Mouse (Mus musculus) cortical plate, adult 2 months (tissue): ENCODE results near the gene Peg12. TPM values are rescaled to one million over a fixed set of nuclear protein-coding genes. Genes with fewer than 3 reads are reported as not detected.

ENCODE experiments used
- H3K27ac ChIP-seq: fragments of 200-500 bp; 2 replicates; pipeline ENCODE4 v1.5.1; 2012; ENCODE audit warnings: low read length, control low read depth, inconsistent platforms; ENCODE audit not compliant: insufficient read depth
- H3K4me1 ChIP-seq: fragments of 200-500 bp; 2 replicates; pipeline ENCODE4 v1.6.1; 2011; ENCODE audit warnings: low read length; ENCODE audit not compliant: control insufficient read depth, insufficient read depth
- H3K4me3 ChIP-seq: fragments of 200-500 bp; 2 replicates; pipeline ENCODE4 v1.5.1; 2011; ENCODE audit warnings: mild to moderate bottlenecking, low read length, control low read depth; ENCODE audit not compliant: insufficient read depth
- CTCF ChIP-seq: fragments of 200-500 bp; IDR thresholded peaks from 2 replicates; pipeline ENCODE4 v1.5.1; 2011; ENCODE audit warnings: mild to moderate bottlenecking, control low read depth, low read length; ENCODE audit not compliant: insufficient read depth; ENCODE audit errors: extremely low read depth
- POLR2A ChIP-seq: fragments of 200-500 bp; IDR thresholded peaks from 2 replicates; pipeline ENCODE4 v1.6.1; 2011; ENCODE audit warnings: mild to moderate bottlenecking, low read length, control low read depth; ENCODE audit not compliant: insufficient read depth; ENCODE audit errors: extremely low read depth
- polyA plus RNA-seq: library from polyadenylated mRNA; depleted of rRNA; stranded (reverse); fragments of >200 nt; gene quantifications from 2 replicates; pipeline ENCODE4 v1.2.3, GENCODE M21; 2012; rRNA removed

Peg12 gene
- 0.15 TPM in 2 replicates for polyA plus RNA-seq

- Histone ChIP-seq H3K4me3 (peak within 1 kb of the TSS; percentile 26; the same call in 1 of the 2 replicates), H3K27ac (no peak within 1 kb of the TSS), H3K4me1 (no peaks in the 10 kb centered on the region)
- TF ChIP-seq POLR2A (no peak), CTCF (peak; percentile 9; the same call in 1 of the 2 replicates)
These were observed at the start of gene Peg12 for GRCm38 (mm10) chr7:62463878-62464755. Peg12 (minus strand) TSS chr7:62464510.

DNA sequence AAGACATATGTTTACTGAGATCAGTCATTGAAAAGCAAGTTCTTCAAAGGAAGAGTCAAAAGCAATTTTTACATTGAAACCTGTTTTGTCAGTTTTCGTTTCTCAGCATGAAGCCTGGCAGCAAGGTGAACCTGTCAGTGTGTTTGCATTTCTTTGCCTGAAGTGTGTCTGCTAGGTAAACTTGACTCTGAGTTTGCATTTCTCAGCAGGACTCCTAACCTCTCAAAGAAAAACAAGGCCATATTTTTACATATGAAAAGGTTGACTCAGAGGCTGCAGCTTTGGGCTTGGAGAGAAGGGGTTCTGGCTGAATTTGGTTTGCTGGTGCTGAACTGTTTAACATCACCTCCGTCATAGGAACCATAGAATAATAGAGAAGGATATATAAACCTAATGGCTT is 21.8 kb upstream of the Peg12 start:
- no peak for TF ChIP-seq CTCF
- no peak for TF ChIP-seq POLR2A

GRCm38 (mm10) chr7:62463007-62463877 is 1.1 kb downstream of the Peg12 start:
- Histone ChIP-seq H3K4me1 (no peaks in the 10 kb centered on the region), H3K27ac (no peak overlapping the region), H3K4me3 (peak overlapping the region; percentile 26; the same call in 1 of the 2 replicates)
- TF ChIP-seq POLR2A (no peak), CTCF (no peak)

More for the DNA sequence above, 21.8 kb upstream of the Peg12 start:
- no peaks in the 10 kb centered on the region for H3K4me1 ChIP-seq
- no peak overlapping the region for H3K27ac ChIP-seq
- no peak overlapping the region for H3K4me3 ChIP-seq

DNA sequence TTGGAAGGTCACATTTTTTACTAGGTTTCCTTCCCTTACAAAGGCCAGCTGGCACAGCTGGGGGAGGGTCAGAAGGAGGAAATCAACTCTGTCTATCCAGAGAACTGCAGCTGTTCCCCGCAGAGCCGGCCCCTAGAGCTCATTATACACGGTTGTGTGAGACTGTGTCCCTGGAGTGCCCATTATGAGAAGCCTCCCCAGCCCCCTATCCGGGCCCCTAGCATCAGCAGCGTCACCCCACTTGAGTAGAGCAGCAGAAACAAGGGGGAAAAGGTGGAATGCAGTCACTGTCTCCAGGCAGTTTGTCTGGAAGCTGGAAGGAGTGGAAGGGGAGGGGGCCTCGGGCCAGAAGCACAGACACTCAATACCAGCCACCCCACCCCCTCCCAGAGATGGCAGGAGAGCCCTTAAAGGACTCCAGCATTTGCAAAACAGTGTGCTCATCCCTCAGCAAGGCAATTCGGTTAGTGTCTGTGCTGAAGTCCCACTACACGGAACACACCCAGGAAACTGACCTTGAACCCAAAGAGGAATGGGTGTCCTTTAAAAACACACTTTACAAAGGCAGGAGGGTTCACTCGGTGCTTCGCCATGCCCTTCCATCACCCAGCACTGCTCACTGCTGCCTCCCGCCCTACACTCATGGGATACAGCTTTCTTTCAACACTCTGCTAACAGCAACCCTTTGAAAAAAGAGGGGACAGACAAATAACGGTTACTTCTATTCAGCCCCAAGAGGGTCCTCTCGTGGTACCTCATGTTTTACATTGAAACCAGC is 1.9 kb downstream of the Peg12 start:
- Histone ChIP-seq H3K27ac (no peak overlapping the region), H3K4me1 (no peaks in the 10 kb centered on the region), H3K4me3 (no peak overlapping the region)
- TF ChIP-seq CTCF (no peak), POLR2A (no peak)

DNA sequence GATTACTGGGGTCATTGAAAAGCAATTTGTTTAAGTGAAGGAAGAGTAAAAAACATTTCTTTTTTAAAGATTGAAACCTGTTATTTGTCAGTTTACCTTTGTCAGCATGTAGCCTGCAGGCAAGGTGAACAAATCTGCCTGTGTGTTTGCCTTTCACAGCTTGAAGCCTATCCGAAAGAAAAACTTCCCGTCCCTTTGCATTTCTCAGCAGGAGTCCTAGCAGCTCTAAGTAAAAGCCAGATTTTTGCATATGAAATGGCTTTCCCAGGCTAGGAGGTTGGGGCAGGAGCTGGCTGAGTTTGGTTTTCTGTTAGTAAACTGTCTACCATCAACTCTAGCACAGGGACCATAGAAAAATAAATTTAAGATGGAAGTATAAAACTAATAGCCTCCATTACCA is 12.0 kb downstream of the Peg12 start:
- H3K4me1 ChIP-seq = no peaks in the 10 kb centered on the region
- TF ChIP-seq POLR2A (no peak), CTCF (no peak)
- no peak overlapping the region for H3K4me3 ChIP-seq
- H3K27ac ChIP-seq = no peak overlapping the region

- TF ChIP-seq CTCF (no peak), POLR2A (no peak)
- H3K4me3 ChIP-seq = no peak overlapping the region
- no peaks in the 10 kb centered on the region for H3K4me1 ChIP-seq
- H3K27ac ChIP-seq = no peak overlapping the region
These were observed 18.7 kb downstream of the Peg12 start for GRCm38 (mm10) chr7:62445431-62446165.

DNA sequence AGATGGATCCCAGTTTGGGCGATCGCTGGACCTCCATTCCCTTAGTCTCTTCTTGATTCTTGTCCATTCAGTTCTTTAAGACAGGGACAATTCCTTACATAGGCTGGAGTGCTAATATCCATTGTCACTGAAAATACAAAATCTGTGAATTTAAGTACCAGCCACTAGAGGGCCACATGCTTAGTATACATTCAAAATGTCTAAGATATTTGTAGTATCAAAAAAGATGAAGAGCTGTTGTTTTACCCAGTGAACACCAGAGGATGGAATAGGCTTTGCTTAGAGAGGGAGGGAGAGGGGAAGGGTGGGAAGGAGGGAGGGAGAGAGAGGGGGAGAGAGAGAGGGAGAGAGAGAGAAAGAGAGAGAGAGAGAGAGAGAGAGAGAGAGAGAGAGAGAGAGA is 27.9 kb downstream of the Peg12 start:
- TF ChIP-seq POLR2A (no peak), CTCF (no peak)
- Histone ChIP-seq H3K27ac (no peak overlapping the region), H3K4me1 (no peaks in the 10 kb centered on the region), H3K4me3 (no peak overlapping the region)

DNA sequence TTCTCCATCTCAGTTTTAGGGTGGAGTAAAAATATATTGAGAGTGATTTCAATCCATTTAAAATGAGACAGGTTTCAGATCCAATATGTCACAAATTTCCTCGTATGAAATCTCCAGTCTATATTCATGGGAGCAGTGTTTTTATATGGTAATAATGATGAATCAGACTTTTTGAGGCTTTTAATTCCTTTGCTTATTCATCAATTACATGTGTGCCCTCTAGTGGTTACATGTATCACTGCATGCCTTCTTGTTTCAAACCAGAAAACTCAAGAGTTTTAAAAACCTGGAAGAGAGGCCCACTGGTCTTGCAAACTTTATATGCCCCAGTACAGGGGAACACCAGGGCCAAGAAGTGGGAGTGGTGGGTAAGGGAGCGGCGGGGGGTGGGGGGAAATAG is 31.1 kb downstream of the Peg12 start:
- no peaks in the 10 kb centered on the region for H3K4me1 ChIP-seq
- TF ChIP-seq CTCF (no peak), POLR2A (no peak)

More for the DNA sequence above, 31.1 kb downstream of the Peg12 start:
- no peak overlapping the region for H3K27ac ChIP-seq
- H3K4me3 ChIP-seq = no peak overlapping the region
